Mouse (Mus musculus): Measurements from ENCODE around the gene Ctsh. TPM values are rescaled to one million over a fixed set of nuclear protein-coding genes. Genes with fewer than 3 reads are reported as not detected.

Gene Ctsh
- polyA plus RNA-seq, 1 experiment from 2014 or later, result 12.1 TPM

GRCm38 (mm10) chr9:90124156-90124872, 70.4 kb downstream of the Ctsh start:
- Histone ChIP-seq H3K27ac (no peak overlapping the region), H3K9me3 (replicated peaks) (no peaks in the 10 kb centered on the region), H3K4me1 (peaks cover 7% of the 10 kb centered on the region), H3K27me3 (ENCODE audit: low read depth, poor library complexity, severe bottlenecking) (no peaks in the 10 kb centered on the region), H3K4me3 (no peak overlapping the region), H3K36me3 (no peaks in the 10 kb centered on the region)
- WGBS, result 36% methylated on average over 11 of the region's 11 CpGs
- DNase-seq (ENCODE audit: low spot score), result no peak

DNA sequence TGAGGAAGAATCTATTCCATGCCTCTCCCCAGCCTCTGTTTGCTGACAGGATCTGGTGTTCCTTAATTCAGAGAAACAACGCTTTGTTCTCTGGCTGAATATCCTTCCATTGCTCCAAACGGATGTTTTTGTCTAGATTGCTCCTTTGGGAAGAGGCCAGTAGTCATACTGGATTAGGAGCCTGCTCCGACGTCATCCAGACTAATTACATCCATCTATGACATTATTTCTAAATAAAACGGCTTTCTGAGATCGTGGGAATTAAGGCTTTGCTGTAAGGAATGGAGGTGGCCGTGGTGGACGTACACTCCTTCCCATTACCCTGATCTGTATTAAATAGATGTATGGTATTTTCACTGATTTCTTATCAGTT, 70.9 kb downstream of the Ctsh start:
- Histone ChIP-seq H3K9me3 (replicated peaks) (no peaks in the 10 kb centered on the region), H3K27ac (no peak overlapping the region), H3K36me3 (no peaks in the 10 kb centered on the region), H3K4me3 (no peak overlapping the region), H3K27me3 (ENCODE audit: low read depth, poor library complexity, severe bottlenecking) (no peaks in the 10 kb centered on the region), H3K4me1 (peaks cover 7% of the 10 kb centered on the region)
- no peak for DNase-seq (ENCODE audit: low spot score)
- WGBS, result 52% methylated on average over 8 of the region's 8 CpGs

Other genes with a start within 250 kb of the Ctsh start
- gene Rasgrf1, start 144.2 kb upstream of the Ctsh start, polyA plus RNA-seq (2016; fragmentation: Nextera tagmentation; extraction: Ambion mirVana), result 0.16 TPM in 1 of 2 replicates, not detected in the other
- gene Morf4l1, start 60.6 kb downstream of the Ctsh start, polyA plus RNA-seq (2016; fragmentation: Nextera tagmentation; extraction: Ambion mirVana), result 432 and 482 TPM in 2 replicates
- gene Adamts7, start 108.9 kb downstream of the Ctsh start, polyA plus RNA-seq (2016; fragmentation: Nextera tagmentation; extraction: Ambion mirVana), result 8.5 and 15.4 TPM in 2 replicates
- gene Tbc1d2b, start 216.7 kb downstream of the Ctsh start, polyA plus RNA-seq (2016; fragmentation: Nextera tagmentation; extraction: Ambion mirVana), result 7.1 and 8.5 TPM in 2 replicates

All from limb, embryonic 10.5 days (tissue).